Mouse (Mus musculus) cortical plate, adult 2 months (tissue): ENCODE results near the gene Ssbp4.

ENCODE experiments used
- CTCF ChIP-seq: fragments of 200-500 bp; IDR thresholded peaks from 2 replicates; pipeline ENCODE4 v1.5.1; 2011; ENCODE audit warnings: mild to moderate bottlenecking, control low read depth, low read length; ENCODE audit not compliant: insufficient read depth; ENCODE audit errors: extremely low read depth
- POLR2A ChIP-seq: fragments of 200-500 bp; IDR thresholded peaks from 2 replicates; pipeline ENCODE4 v1.6.1; 2011; ENCODE audit warnings: mild to moderate bottlenecking, low read length, control low read depth; ENCODE audit not compliant: insufficient read depth; ENCODE audit errors: extremely low read depth

GRCm38 (mm10) chr8:70593961-70594609 is 14.6 kb downstream of the Ssbp4 start, which contains the start of gene Isyna1:
- TF ChIP-seq POLR2A: peak; percentile 56; the same call in 1 of the 2 replicates
- no peak for TF ChIP-seq CTCF
